Mouse (Mus musculus) heart, postnatal 0 days (tissue): Measurements from ENCODE around the gene Slc2a4. TPM values are rescaled to one million over a fixed set of nuclear protein-coding genes. Genes with fewer than 3 reads are reported as not detected.
A peak's percentile ranks its signal among the peaks of the same experiment; 100 is the strongest.

Source experiments
- ATAC-seq: fragments of 200-750 bp; cut with Nextera tagmentation; 2 replicates; pipeline ENCODE4 v1.8.0; 2017; ENCODE audit warnings: low read depth, moderate number of reproducible peaks, moderate library complexity; ENCODE audit not compliant: insufficient read depth
- DNase-seq: peaks from one replicate; pipeline ENCODE4 v3.0.0-alpha.2; 2016; ENCODE audit warnings: low spot score
- H3K27ac ChIP-seq: fragments of 300-500 bp; sonication (generic); 2 replicates; pipeline ENCODE4 v1.5.1; 2014; ENCODE audit warnings: low read depth, mild to moderate bottlenecking
- H3K27me3 ChIP-seq: fragments of 300-500 bp; sonication (generic); 2 replicates; pipeline ENCODE4 v1.6.1; 2014; ENCODE audit warnings: low read length, mixed read lengths; ENCODE audit not compliant: control insufficient read depth, insufficient read depth
- H3K36me3 ChIP-seq: fragments of 300-500 bp; sonication (generic); replicated peaks from 2 replicates; pipeline ENCODE4 v1.6.1; 2014; ENCODE audit warnings: low read length, mixed read lengths; ENCODE audit not compliant: control insufficient read depth, insufficient read depth
- H3K4me1 ChIP-seq: fragments of 300-500 bp; sonication (generic); 2 replicates; pipeline ENCODE4 v1.6.1; 2014; ENCODE audit warnings: antibody characterized with exemption; ENCODE audit not compliant: control insufficient read depth, insufficient read depth
- H3K4me2 ChIP-seq: fragments of 300-500 bp; sonication (generic); 2 replicates; pipeline ENCODE4 v1.6.1; 2014; ENCODE audit warnings: low read depth, mild to moderate bottlenecking, low read length, moderate library complexity
- H3K4me3 ChIP-seq: fragments of 300-500 bp; sonication (generic); 2 replicates; pipeline ENCODE4 v1.5.1; 2014; ENCODE audit warnings: low read depth, low read length
- H3K9ac ChIP-seq: fragments of 300-500 bp; sonication (generic); replicated peaks from 2 replicates; pipeline ENCODE4 v1.6.1; 2014; ENCODE audit warnings: low read depth, low read length, mixed read lengths
- H3K9me3 ChIP-seq: fragments of 300-500 bp; sonication (generic); replicated peaks from 2 replicates; pipeline ENCODE4 v1.6.1; 2016; ENCODE audit warnings: low read length; ENCODE audit not compliant: control insufficient read depth
- CTCF ChIP-seq: IDR thresholded peaks from 2 replicates; pipeline ENCODE4 v1.5.1; 2016; ENCODE audit warnings: antibody characterized with exemption, control low read depth, low read depth
- EP300 ChIP-seq: IDR thresholded peaks from 2 replicates; pipeline ENCODE4 v1.6.1; 2016; ENCODE audit warnings: antibody characterized with exemption, low read depth
- whole genome bisulfite sequencing: fragments of 180-500 bp; shearing (Covaris S2); extraction: QIAGEN DNeasy Blood & Tissue Kit; methylation state at CpG from one replicate; pipeline ENCODE4 v1.1.7; 2014; 5-methylcytosine and 5-hydroxymethylcytosine counted together
- microRNA-seq: library from miRNA; unstranded; fragments of <30 nt; microRNA quantifications from one replicate; pipeline ENCODE4, GENCODE M21; 2016
- polyA plus RNA-seq: library from polyadenylated mRNA; unstranded; fragments of >200 nt; fragmentation: Nextera tagmentation; extraction: Ambion mirVana; gene quantifications from 2 replicates; pipeline ENCODE4 v1.2.1, GENCODE M21; 2015
- total RNA-seq: library from RNA; depleted of rRNA; stranded (reverse); fragments of >200 nt; gene quantifications from 2 replicates; pipeline ENCODE4 v1.2.3, GENCODE M21; 2014; ENCODE audit warnings: low replicate concordance; rRNA removed

Gene Slc2a4
- total and polyA plus RNA-seq, 2 experiments from 2014 or later, result 89.2 to 267 TPM

DNA sequence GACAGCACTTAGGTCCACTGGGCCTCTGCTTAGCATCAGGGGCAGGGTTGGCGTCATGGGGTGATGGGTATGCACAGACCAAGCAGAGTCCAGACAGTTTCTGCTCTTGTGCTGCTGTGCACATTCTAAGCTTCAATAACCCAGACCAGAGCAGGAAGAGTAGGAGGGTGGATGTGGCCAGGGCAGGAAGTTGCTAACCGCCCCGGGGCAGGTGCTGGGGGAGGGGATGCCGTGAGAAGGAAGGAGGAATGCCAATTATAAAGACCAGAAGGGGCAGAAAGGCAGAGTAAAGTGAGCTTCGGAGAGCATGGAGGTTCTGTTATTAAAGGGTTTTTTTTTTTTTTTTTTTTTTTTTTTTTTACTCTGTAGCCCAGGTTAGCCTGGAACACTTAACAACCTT, 53.3 kb downstream of the Slc2a4 start:
- H3K27ac ChIP-seq, result peak overlapping the region; percentile 40; the same call in 1 of the 2 replicates
- no peak overlapping the region; the same call in 1 of the 2 replicates for H3K4me3 ChIP-seq
- DNase-seq (no peak), ATAC-seq (no peak)
- TF ChIP-seq CTCF (no peak), EP300 (no peak)
- H3K4me2 ChIP-seq, result no peak overlapping the region
- no peaks in the 10 kb centered on the region for H3K36me3 ChIP-seq
- WGBS, result 60% methylated on average over 5 of the region's 5 CpGs
- no peaks in the 10 kb centered on the region for H3K9me3 ChIP-seq
- no peak overlapping the region for H3K9ac ChIP-seq
- peaks cover 11% of the 10 kb centered on the region; the same call in 1 of the 2 replicates for H3K27me3 ChIP-seq
- peaks cover 12% of the 10 kb centered on the region for H3K4me1 ChIP-seq

Small RNA genes lying within 50 kb of the gene (microRNA-seq; reads per million reads assigned to microRNA genes)
- not detected for gene Gm44349

Other genes starting within 250 kb of the Slc2a4 start
Only the 30 nearest of the 33 such genes appear.
- gene Zbtb4, start 182.3 kb downstream of the Slc2a4 start, total RNA-seq, result 21.2 and 28.7 TPM in 2 replicates
- gene Zbtb4, start 182.3 kb downstream of the Slc2a4 start, polyA plus RNA-seq, result 2.6 and 2.9 TPM in 2 replicates
- gene Chrnb1, start 152.2 kb downstream of the Slc2a4 start, total RNA-seq, result 2.5 and 11.2 TPM in 2 replicates
- 2.7 and 3.1 TPM in 2 replicates for gene Chrnb1, start 152.2 kb downstream of the Slc2a4 start, polyA plus RNA-seq
- gene Fgf11, start 146.3 kb downstream of the Slc2a4 start, total RNA-seq, result 5.3 and 5.7 TPM in 2 replicates
- gene Fgf11, start 146.3 kb downstream of the Slc2a4 start, polyA plus RNA-seq, result 0.75 and 1.0 TPM in 2 replicates
- gene Tmem102, start 142.6 kb downstream of the Slc2a4 start, total RNA-seq, result 0.43 and 2.7 TPM in 2 replicates
- 2.6 TPM in 2 replicates for gene Tmem102, start 142.6 kb downstream of the Slc2a4 start, polyA plus RNA-seq
- not detected in 2 replicates for gene Gm39566, start 132.9 kb downstream of the Slc2a4 start, total RNA-seq
- not detected in 2 replicates for gene Gm39566, start 132.9 kb downstream of the Slc2a4 start, polyA plus RNA-seq
- gene Spem2, start 129.7 kb downstream of the Slc2a4 start, total RNA-seq, result not detected in 2 replicates
- not detected in 2 replicates for gene Spem2, start 129.7 kb downstream of the Slc2a4 start, polyA plus RNA-seq
- gene Spem1, start 126.0 kb downstream of the Slc2a4 start, total RNA-seq, result not detected in 2 replicates
- gene Spem1, start 126.0 kb downstream of the Slc2a4 start, polyA plus RNA-seq, result not detected in 2 replicates
- gene Nlgn2, start 110.4 kb downstream of the Slc2a4 start, total RNA-seq, result 4.5 and 10.1 TPM in 2 replicates
- 0.89 TPM in 2 replicates for gene Nlgn2, start 110.4 kb downstream of the Slc2a4 start, polyA plus RNA-seq
- 78.5 and 169 TPM in 2 replicates for gene Tmem256, start 109.7 kb downstream of the Slc2a4 start, total RNA-seq
- gene Tmem256, start 109.7 kb downstream of the Slc2a4 start, polyA plus RNA-seq, result 411 and 424 TPM in 2 replicates
- 50.9 and 64.0 TPM in 2 replicates for gene Plscr3, start 101.8 kb downstream of the Slc2a4 start, total RNA-seq
- gene Plscr3, start 101.8 kb downstream of the Slc2a4 start, polyA plus RNA-seq, result 60.5 and 62.3 TPM in 2 replicates
- gene Tnk1, start 89.5 kb downstream of the Slc2a4 start, total RNA-seq, result 0.50 TPM in 1 of 2 replicates, not detected in the other
- gene Tnk1, start 89.5 kb downstream of the Slc2a4 start, polyA plus RNA-seq, result not detected in 2 replicates
- not detected in 2 replicates for gene Tmem95, start 70.2 kb downstream of the Slc2a4 start, total RNA-seq
- not detected in 2 replicates for gene Tmem95, start 70.2 kb downstream of the Slc2a4 start, polyA plus RNA-seq
- gene Kctd11, start 66.8 kb downstream of the Slc2a4 start, total RNA-seq, result 2.3 and 9.4 TPM in 2 replicates
- gene Kctd11, start 66.8 kb downstream of the Slc2a4 start, polyA plus RNA-seq, result 1.9 and 2.3 TPM in 2 replicates
- 2.5 and 9.7 TPM in 2 replicates for gene Acap1, start 52.6 kb downstream of the Slc2a4 start, total RNA-seq
- 2.5 TPM in 2 replicates for gene Acap1, start 52.6 kb downstream of the Slc2a4 start, polyA plus RNA-seq
- 1.8 and 6.3 TPM in 2 replicates for gene 2810408A11Rik, start 47.2 kb downstream of the Slc2a4 start, total RNA-seq
- 2.8 and 3.9 TPM in 2 replicates for gene 2810408A11Rik, start 47.2 kb downstream of the Slc2a4 start, polyA plus RNA-seq
- 39.2 and 59.5 TPM in 2 replicates for gene Neurl4, start 47.1 kb downstream of the Slc2a4 start, total RNA-seq
- gene Neurl4, start 47.1 kb downstream of the Slc2a4 start, polyA plus RNA-seq, result 3.6 and 4.5 TPM in 2 replicates
- gene Gps2, start 34.3 kb downstream of the Slc2a4 start, total RNA-seq, result 48.6 and 72.4 TPM in 2 replicates
- gene Gps2, start 34.3 kb downstream of the Slc2a4 start, polyA plus RNA-seq, result 37.1 and 38.1 TPM in 2 replicates
- 469 and 504 TPM in 2 replicates for gene Eif5a, start 26.2 kb downstream of the Slc2a4 start, total RNA-seq
- gene Eif5a, start 26.2 kb downstream of the Slc2a4 start, polyA plus RNA-seq, result 961 and 973 TPM in 2 replicates
- gene Ybx2, start 12.4 kb downstream of the Slc2a4 start, total RNA-seq, result 16.0 and 25.6 TPM in 2 replicates
- 4.9 and 7.9 TPM in 2 replicates for gene Ybx2, start 12.4 kb downstream of the Slc2a4 start, polyA plus RNA-seq
- gene Cldn7, start 16.6 kb upstream of the Slc2a4 start, total RNA-seq, result 0.93 TPM in 1 of 2 replicates, not detected in the other
- gene Cldn7, start 16.6 kb upstream of the Slc2a4 start, polyA plus RNA-seq, result 0.64 and 1.8 TPM in 2 replicates
- 43.0 and 45.6 TPM in 2 replicates for gene Ctdnep1, start 33.0 kb upstream of the Slc2a4 start, total RNA-seq
- 24.8 and 25.5 TPM in 2 replicates for gene Ctdnep1, start 33.0 kb upstream of the Slc2a4 start, polyA plus RNA-seq
- 77.7 and 108 TPM in 2 replicates for gene Elp5, start 34.3 kb upstream of the Slc2a4 start, total RNA-seq
- gene Elp5, start 34.3 kb upstream of the Slc2a4 start, polyA plus RNA-seq, result 89.8 and 96.1 TPM in 2 replicates
- gene Gabarap, start 43.0 kb upstream of the Slc2a4 start, total RNA-seq, result 208 and 305 TPM in 2 replicates
- gene Gabarap, start 43.0 kb upstream of the Slc2a4 start, polyA plus RNA-seq, result 472 and 510 TPM in 2 replicates
- gene Phf23, start 47.6 kb upstream of the Slc2a4 start, total RNA-seq, result 27.4 and 54.8 TPM in 2 replicates
- gene Phf23, start 47.6 kb upstream of the Slc2a4 start, polyA plus RNA-seq, result 30.3 and 34.2 TPM in 2 replicates
- gene Dvl2, start 52.4 kb upstream of the Slc2a4 start, total RNA-seq, result 10.8 TPM in 2 replicates
- gene Dvl2, start 52.4 kb upstream of the Slc2a4 start, polyA plus RNA-seq, result 6.5 and 7.5 TPM in 2 replicates
- 378 and 469 TPM in 2 replicates for gene Acadvl, start 67.2 kb upstream of the Slc2a4 start, total RNA-seq
- gene Acadvl, start 67.2 kb upstream of the Slc2a4 start, polyA plus RNA-seq, result 815 and 873 TPM in 2 replicates
- gene Dlg4, start 68.8 kb upstream of the Slc2a4 start, total RNA-seq, result 3.4 and 10.3 TPM in 2 replicates
- gene Dlg4, start 68.8 kb upstream of the Slc2a4 start, polyA plus RNA-seq, result 2.2 TPM in 2 replicates
- gene Asgr1, start 105.9 kb upstream of the Slc2a4 start, total RNA-seq, result not detected in 2 replicates
- not detected in 2 replicates for gene Asgr1, start 105.9 kb upstream of the Slc2a4 start, polyA plus RNA-seq
- not detected in 2 replicates for gene Asgr2, start 144.5 kb upstream of the Slc2a4 start, total RNA-seq
- gene Asgr2, start 144.5 kb upstream of the Slc2a4 start, polyA plus RNA-seq, result not detected in 2 replicates
- gene Mgl2, start 182.1 kb upstream of the Slc2a4 start, total RNA-seq, result not detected in 2 replicates
- gene Mgl2, start 182.1 kb upstream of the Slc2a4 start, polyA plus RNA-seq, result not detected in 2 replicates